Mouse (Mus musculus) stomach, postnatal 0 days (tissue): ENCODE data around the gene Plekhg5. TPM values are rescaled to one million over a fixed set of nuclear protein-coding genes. Genes with fewer than 3 reads are reported as not detected.

Experiments used
- ATAC-seq: fragments of 200-750 bp; cut with Nextera tagmentation; 2 replicates; pipeline ENCODE4 v1.8.0; 2017; ENCODE audit not compliant: low FRiP score, low TSS enrichment
- DNase-seq: peaks from one replicate; pipeline ENCODE4 v3.0.0-alpha.2; 2016; ENCODE audit warnings: low spot score
- H3K27ac ChIP-seq: fragments of 300-500 bp; sonication (generic); replicated peaks from 2 replicates; pipeline ENCODE4 v1.5.1; 2014; ENCODE audit warnings: mild to moderate bottlenecking, control low read depth
- H3K27me3 ChIP-seq: fragments of 300-500 bp; sonication (generic); 2 replicates; pipeline ENCODE4 v1.6.1; 2014; ENCODE audit warnings: low read length; ENCODE audit not compliant: control insufficient read depth, insufficient read depth
- H3K36me3 ChIP-seq: fragments of 300-500 bp; sonication (generic); 2 replicates; pipeline ENCODE4 v1.6.1; 2014; ENCODE audit warnings: low read length, mixed read lengths; ENCODE audit not compliant: control insufficient read depth, insufficient read depth
- H3K4me1 ChIP-seq: fragments of 300-500 bp; sonication (generic); replicated peaks from 2 replicates; pipeline ENCODE4 v1.6.1; 2014; ENCODE audit warnings: antibody characterized with exemption; ENCODE audit not compliant: control insufficient read depth, insufficient read depth
- H3K4me2 ChIP-seq: fragments of 300-500 bp; sonication (generic); replicated peaks from 2 replicates; pipeline ENCODE4 v1.6.1; 2014; ENCODE audit warnings: low read depth, mild to moderate bottlenecking, control low read depth, moderate library complexity
- H3K4me3 ChIP-seq: fragments of 300-500 bp; sonication (generic); 2 replicates; pipeline ENCODE4 v1.5.1; 2014; ENCODE audit warnings: low read depth, low read length, control low read depth
- H3K9ac ChIP-seq: fragments of 300-500 bp; sonication (generic); 2 replicates; pipeline ENCODE4 v1.6.1; 2014; ENCODE audit warnings: mild to moderate bottlenecking, low read length, control low read depth, mixed read lengths
- H3K9me3 ChIP-seq: fragments of 300-500 bp; sonication (generic); 2 replicates; pipeline ENCODE4 v1.6.1; 2016; ENCODE audit warnings: low read length; ENCODE audit not compliant: control insufficient read depth
- CTCF ChIP-seq: IDR thresholded peaks from 2 replicates; pipeline ENCODE4 v1.5.1; 2016; ENCODE audit warnings: antibody characterized with exemption, low read depth, mild to moderate bottlenecking, moderate library complexity
- EP300 ChIP-seq: optimal IDR thresholded peaks from 2 replicates; pipeline ENCODE3; 2016; ENCODE audit warnings: antibody characterized with exemption
- WGBS: fragments of 180-500 bp; shearing (Covaris S2); extraction: QIAGEN DNeasy Blood & Tissue Kit; methylation state at CpG from one replicate; pipeline ENCODE4 v1.1.7; 2014; 5-methylcytosine and 5-hydroxymethylcytosine counted together
- polyA plus RNA-seq: library from polyadenylated mRNA; unstranded; fragments of >200 nt; fragmentation: Nextera tagmentation; extraction: Ambion mirVana; gene quantifications from 2 replicates; pipeline ENCODE4 v1.2.1, GENCODE M21; 2015

Gene Plekhg5
- polyA plus RNA-seq, 1 experiment from 2014 or later: 6.4 TPM

DNA sequence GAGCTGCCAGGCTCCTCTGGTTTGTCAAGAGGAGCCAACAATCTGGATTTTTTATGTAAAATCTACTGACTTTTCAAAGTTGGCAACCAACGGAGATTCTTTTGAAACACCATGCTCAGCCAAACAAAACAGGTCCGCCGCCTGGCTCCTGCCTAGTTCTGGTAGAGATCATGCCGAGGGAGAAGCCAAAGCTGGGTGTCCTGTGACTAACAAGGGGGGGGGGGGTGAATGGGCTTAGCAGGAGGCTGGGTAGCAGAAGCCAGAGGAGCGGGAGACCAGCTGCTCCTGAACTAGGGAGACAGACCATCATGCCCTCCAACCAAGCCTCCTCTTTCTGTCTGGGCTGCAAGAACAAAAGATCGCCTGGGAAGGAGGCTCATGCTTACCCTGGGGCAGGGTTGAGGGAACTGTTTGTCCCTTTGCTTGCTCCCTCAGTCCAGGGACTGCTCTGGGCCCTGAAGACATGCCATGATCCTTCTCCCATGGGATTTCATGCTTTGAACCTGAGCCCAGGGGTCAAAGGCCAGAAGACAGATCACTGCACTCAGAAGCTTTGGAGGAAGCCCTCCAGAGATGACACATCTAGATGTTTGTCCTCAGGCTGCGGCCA lies 11.4 kb downstream of the Plekhg5 start:
- H3K36me3 ChIP-seq: no peaks in the 10 kb centered on the region
- H3K9ac ChIP-seq: no peak overlapping the region
- 0 out of 2 replicates have a peak, but pooled peaks cover 5% of the 10 kb centered on the region for H3K4me1 ChIP-seq
- H3K4me3 ChIP-seq: no peak overlapping the region
- H3K27me3 ChIP-seq: no peaks in the 10 kb centered on the region
- DNase-seq (no peak), ATAC-seq (no peak)
- no peak overlapping the region for H3K27ac ChIP-seq
- 59% methylated on average over 6 of the region's 7 CpGs for WGBS
- H3K9me3 ChIP-seq: no peaks in the 10 kb centered on the region
- H3K4me2 ChIP-seq: no peak overlapping the region
- TF ChIP-seq EP300: no peak

GRCm38 (mm10) chr4:152084616-152085015 lies 12.3 kb downstream of the Plekhg5 start:
- ATAC-seq: no peak
- no peaks in the 10 kb centered on the region for H3K36me3 ChIP-seq
- H3K4me1 ChIP-seq: 0 out of 2 replicates have a peak, but pooled peaks cover 5% of the 10 kb centered on the region
- 81% methylated on average over 7 of the region's 7 CpGs for WGBS
- H3K27me3 ChIP-seq: no peaks in the 10 kb centered on the region
- no peak for TF ChIP-seq CTCF
- no peak for TF ChIP-seq EP300
- no peak overlapping the region for H3K4me3 ChIP-seq
- DNase-seq: no peak
- H3K27ac ChIP-seq: no peak overlapping the region
- H3K9me3 ChIP-seq: no peaks in the 10 kb centered on the region
- no peak overlapping the region for H3K9ac ChIP-seq
- no peak overlapping the region for H3K4me2 ChIP-seq

DNA sequence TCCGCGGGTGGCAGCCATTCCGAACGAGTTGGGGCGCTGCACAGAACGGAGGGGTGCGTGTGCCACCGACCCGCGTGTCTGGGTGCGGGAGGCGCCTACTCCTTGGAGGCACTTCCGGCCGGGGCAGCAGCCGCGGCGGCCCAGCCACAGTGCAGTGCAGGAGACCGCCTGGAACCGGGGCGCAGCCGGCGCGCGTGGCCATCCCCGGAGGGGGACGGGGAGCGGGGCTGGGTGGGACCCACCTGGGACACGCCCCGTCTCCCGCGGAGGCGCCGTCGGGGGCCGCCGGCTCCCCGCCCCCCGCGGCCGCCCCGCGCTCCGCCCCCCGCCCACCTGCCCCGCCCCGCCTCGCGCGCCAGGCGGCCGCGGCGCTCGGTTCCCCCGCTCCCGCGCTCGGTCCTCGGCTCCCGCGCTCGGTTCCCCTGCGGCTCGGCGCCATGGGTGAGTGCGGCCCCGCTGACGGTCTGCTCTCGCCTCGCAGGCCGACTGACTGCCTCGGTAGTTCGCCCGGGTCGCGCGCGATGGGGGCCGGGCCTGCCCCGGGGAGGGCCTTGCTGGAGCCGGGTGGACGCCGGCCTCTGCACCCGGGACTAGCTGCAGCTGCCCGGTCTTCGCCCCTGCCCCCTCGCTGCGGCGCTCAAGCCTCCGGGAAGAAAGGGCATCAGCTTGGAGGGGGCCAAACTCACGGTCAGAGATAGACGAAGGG lies 14.4 kb downstream of the Plekhg5 start:
- H3K36me3 ChIP-seq: no peaks in the 10 kb centered on the region
- ATAC-seq (peak; percentile 84), DNase-seq (peak; percentile 76)
- WGBS: under 1% methylated on average over 35 of the region's 92 CpGs
- no peaks in the 10 kb centered on the region for H3K27me3 ChIP-seq
- 0 out of 2 replicates have a peak, but pooled peaks cover 5% of the 10 kb centered on the region for H3K4me1 ChIP-seq
- H3K4me3 ChIP-seq: peak overlapping the region; percentile 73
- peak overlapping the region; percentile 79 for H3K9ac ChIP-seq
- H3K4me2 ChIP-seq: peak overlapping the region; percentile 86
- TF ChIP-seq EP300 (no peak), CTCF (peak; percentile 27)
- no peaks in the 10 kb centered on the region for H3K9me3 ChIP-seq
- H3K27ac ChIP-seq: peak overlapping the region; percentile 58; the same call in 1 of the 2 replicates

- ATAC-seq (no peak), DNase-seq (no peak)
- H3K4me3 ChIP-seq: peak overlapping the region; percentile 73
- 0 out of 2 replicates have a peak, but pooled peaks cover 5% of the 10 kb centered on the region for H3K4me1 ChIP-seq
- 8% methylated on average over 12 of the region's 12 CpGs for WGBS
- TF ChIP-seq EP300 (no peak), CTCF (no peak)
- H3K9me3 ChIP-seq: no peaks in the 10 kb centered on the region
- H3K9ac ChIP-seq: peak overlapping the region; percentile 79
- H3K27me3 ChIP-seq: no peaks in the 10 kb centered on the region
- H3K36me3 ChIP-seq: no peaks in the 10 kb centered on the region
- 0 out of 2 replicates have a peak overlapping the region, but pooled peaks have one; percentile 18 for H3K27ac ChIP-seq
- peak overlapping the region; percentile 86 for H3K4me2 ChIP-seq
These were observed 15.1 kb downstream of the Plekhg5 start for GRCm38 (mm10) chr4:152087211-152088081.

DNA sequence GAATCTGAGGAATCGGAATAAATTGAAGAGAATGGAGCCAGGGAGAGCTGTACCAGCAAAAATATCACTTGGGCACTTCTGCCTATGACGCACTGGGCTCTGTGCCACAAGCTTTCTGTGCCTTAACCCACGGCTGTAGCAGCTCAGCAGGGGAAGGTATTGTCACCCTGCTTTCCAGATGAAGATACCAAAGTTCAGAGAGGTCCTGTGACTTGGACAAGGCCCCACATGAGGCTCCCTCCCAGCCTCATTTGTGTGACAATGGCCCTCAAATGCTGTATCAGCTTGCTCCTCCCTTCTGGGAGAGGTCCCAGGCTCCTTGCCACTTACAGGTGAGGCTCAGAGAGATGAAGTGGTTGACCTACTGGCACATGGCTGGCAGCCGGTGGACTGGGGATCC lies 15.8 kb downstream of the Plekhg5 start:
- no peaks in the 10 kb centered on the region for H3K27me3 ChIP-seq
- no peak overlapping the region for H3K27ac ChIP-seq
- DNase-seq: no peak
- no peak overlapping the region for H3K4me3 ChIP-seq
- H3K4me2 ChIP-seq: peak overlapping the region; percentile 86
- H3K4me1 ChIP-seq: 0 out of 2 replicates have a peak, but pooled peaks cover 5% of the 10 kb centered on the region
- WGBS: 33% methylated on average over 4 of the region's 4 CpGs
- peak overlapping the region; percentile 79 for H3K9ac ChIP-seq
- no peak for ATAC-seq
- no peak for TF ChIP-seq EP300
- no peak for TF ChIP-seq CTCF
- no peaks in the 10 kb centered on the region for H3K9me3 ChIP-seq
- H3K36me3 ChIP-seq: no peaks in the 10 kb centered on the region
